In the genomic region with DNA sequence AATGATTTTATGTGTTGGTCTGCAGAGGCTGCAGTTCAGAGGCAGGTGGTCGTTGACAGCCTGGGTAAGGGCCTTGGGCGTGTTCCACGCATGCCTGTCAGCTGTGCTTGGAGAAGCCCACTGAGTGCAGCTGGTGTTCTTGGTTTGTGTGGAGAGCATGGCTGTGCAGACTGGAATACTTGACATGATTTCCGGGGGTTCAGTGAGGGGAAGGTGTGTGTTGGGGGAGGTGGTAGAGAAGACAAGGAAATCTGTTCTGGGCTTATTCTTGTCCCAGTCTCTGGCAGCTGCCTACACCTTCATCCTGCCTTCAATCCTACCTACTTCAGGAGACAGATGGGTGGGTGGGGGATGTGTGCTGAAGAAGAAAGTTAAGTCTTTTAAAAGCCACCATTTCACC, we compare ENCODE assay signal across 8 mouse cellular contexts. TPM values are rescaled to one million over a fixed set of nuclear protein-coding genes. Genes with fewer than 3 reads are reported as not detected.
A peak's percentile ranks its signal among the peaks of the same experiment; 100 is the strongest.
DNase-seq lines count a peak whose midpoint lies in the region; ATAC-seq lines count a peak whose summit lies in the region.

No protein-coding gene starts in this region.

- 53% methylated on average over 4 of the region's 4 CpGs for WGBS in embryonic facial prominence, embryonic 14.5 days
- 83% methylated on average over 4 of the region's 4 CpGs for WGBS in embryonic facial prominence, embryonic 10.5 days
- 87% methylated on average over 4 of the region's 4 CpGs for WGBS in midbrain, embryonic 11.5 days
- WGBS in midbrain, embryonic 15.5 days, result 81% methylated on average over 4 of the region's 4 CpGs

- H3K27ac ChIP-seq in embryonic facial prominence, embryonic 14.5 days (replicated peaks; ENCODE audit: low read depth, low read length), result 0 out of 2 replicates have a peak overlapping the region, but pooled peaks have one; percentile 33
- no peak overlapping the region for H3K27ac ChIP-seq in embryonic facial prominence, embryonic 10.5 days (replicated peaks)
- H3K27ac ChIP-seq in midbrain, embryonic 11.5 days (ENCODE audit: low read depth, low read length), result no peak overlapping the region
- no peak overlapping the region for H3K27ac ChIP-seq in midbrain, embryonic 15.5 days

- no peak overlapping the region for H3K4me2 ChIP-seq in embryonic facial prominence, embryonic 14.5 days (ENCODE audit: low read depth, low read length)
- no peak overlapping the region for H3K4me2 ChIP-seq in midbrain, embryonic 11.5 days
- H3K4me2 ChIP-seq in midbrain, embryonic 15.5 days, result no peak overlapping the region

- H3K9me3 ChIP-seq in embryonic facial prominence, embryonic 14.5 days (ENCODE audit: control insufficient read depth, low read length), result no peaks in the 10 kb centered on the region
- H3K9me3 ChIP-seq in embryonic facial prominence, embryonic 10.5 days, result no peaks in the 10 kb centered on the region
- H3K9me3 ChIP-seq in midbrain, embryonic 11.5 days (ENCODE audit: control insufficient read depth, low read length), result no peaks in the 10 kb centered on the region
- no peaks in the 10 kb centered on the region for H3K9me3 ChIP-seq in midbrain, embryonic 15.5 days

- H3K4me1 ChIP-seq in embryonic facial prominence, embryonic 14.5 days (ENCODE audit: control insufficient read depth, insufficient read depth, low read length), result peaks cover 31% of the 10 kb centered on the region
- peaks cover 38% of the 10 kb centered on the region for H3K4me1 ChIP-seq in embryonic facial prominence, embryonic 10.5 days
- peaks cover under 1% of the 10 kb centered on the region; the same call in 1 of the 2 replicates for H3K4me1 ChIP-seq in midbrain, embryonic 11.5 days (ENCODE audit: control insufficient read depth, insufficient read depth, low read length)
- H3K4me1 ChIP-seq in midbrain, embryonic 15.5 days, result peaks cover 23% of the 10 kb centered on the region

- H3K9ac ChIP-seq in embryonic facial prominence, embryonic 14.5 days (ENCODE audit: low read depth, low read length), result no peak overlapping the region
- H3K9ac ChIP-seq in midbrain, embryonic 11.5 days (ENCODE audit: low read length), result no peak overlapping the region
- H3K9ac ChIP-seq in midbrain, embryonic 15.5 days, result no peak overlapping the region

- H3K27me3 ChIP-seq in embryonic facial prominence, embryonic 14.5 days (replicated peaks; ENCODE audit: control insufficient read depth, insufficient read depth, low read length), result no peaks in the 10 kb centered on the region
- H3K27me3 ChIP-seq in embryonic facial prominence, embryonic 10.5 days (replicated peaks; ENCODE audit: low read depth, poor library complexity, severe bottlenecking), result no peaks in the 10 kb centered on the region
- no peaks in the 10 kb centered on the region for H3K27me3 ChIP-seq in midbrain, embryonic 11.5 days (ENCODE audit: control insufficient read depth, insufficient read depth, low read length)
- no peaks in the 10 kb centered on the region for H3K27me3 ChIP-seq in midbrain, embryonic 15.5 days (replicated peaks)

- no peak for DNase-seq in embryonic facial prominence, embryonic 14.5 days (ENCODE audit: low spot score)
- DNase-seq in embryonic facial prominence, embryonic 10.5 days (ENCODE audit: low spot score), result no peak
- DNase-seq in midbrain, embryonic 11.5 days (ENCODE audit: low spot score, missing footprints), result peak; percentile 45
- peak; percentile 80 for DNase-seq in layer of hippocampus, adult 9-11 months
- peak; percentile 79 to 86 for DNase-seq in right cerebral cortex, postnatal 10 days (ENCODE audit: low spot score in 2 of 2)
- no peak for DNase-seq in embryo, embryonic 10 days (ENCODE audit: low spot score)
- no peak for DNase-seq in lung, postnatal 14 days

- no peak for ATAC-seq in embryonic facial prominence, embryonic 14.5 days (ENCODE audit: low read depth)
- no peak for ATAC-seq in midbrain, embryonic 11.5 days (ENCODE audit: low FRiP score)
- no peak for ATAC-seq in midbrain, embryonic 15.5 days (replicated peaks)

- H3K36me3 ChIP-seq in embryonic facial prominence, embryonic 14.5 days (ENCODE audit: control insufficient read depth, insufficient read depth, low read length), result 0 out of 2 replicates have a peak, but pooled peaks cover 9% of the 10 kb centered on the region
- H3K36me3 ChIP-seq in embryonic facial prominence, embryonic 10.5 days (replicated peaks), result peaks cover 12% of the 10 kb centered on the region
- no peaks in the 10 kb centered on the region for H3K36me3 ChIP-seq in midbrain, embryonic 11.5 days (ENCODE audit: control insufficient read depth, insufficient read depth, low read length)
- H3K36me3 ChIP-seq in midbrain, embryonic 15.5 days (replicated peaks), result no peaks in the 10 kb centered on the region

- H3K4me3 ChIP-seq in embryonic facial prominence, embryonic 14.5 days (ENCODE audit: low read depth, low read length), result no peak overlapping the region
- no peak overlapping the region for H3K4me3 ChIP-seq in embryonic facial prominence, embryonic 10.5 days
- H3K4me3 ChIP-seq in midbrain, embryonic 11.5 days (ENCODE audit: low read depth, low read length), result no peak overlapping the region
- H3K4me3 ChIP-seq in midbrain, embryonic 15.5 days, result no peak overlapping the region

RNA-seq across cellular contexts. Expression of gene Akt2, which starts 10.3 kb away (rescaled TPM):
- polyA plus RNA-seq in embryonic facial prominence, embryonic 14.5 days (2014; fragmentation: Nextera tagmentation; extraction: Ambion mirVana), result 114 and 123 TPM in 2 replicates
- 95.3 and 101 TPM in 2 replicates for polyA plus RNA-seq in embryonic facial prominence, embryonic 10.5 days (2016; fragmentation: Nextera tagmentation; extraction: Ambion mirVana)
- 62.6 and 69.0 TPM in 2 replicates for polyA plus RNA-seq in midbrain, embryonic 11.5 days (2014; fragmentation: Nextera tagmentation; extraction: Ambion mirVana)
- 60.8 and 66.1 TPM in 2 replicates for polyA plus RNA-seq in midbrain, embryonic 15.5 days (2015; fragmentation: Nextera tagmentation; extraction: Ambion mirVana)

RNA-seq across cellular contexts. Expression of gene 2310022A10Rik, which starts 48.6 kb away (rescaled TPM):
- 28.7 and 32.7 TPM in 2 replicates for polyA plus RNA-seq in embryonic facial prominence, embryonic 14.5 days (2014; fragmentation: Nextera tagmentation; extraction: Ambion mirVana)
- 40.8 and 41.1 TPM in 2 replicates for polyA plus RNA-seq in embryonic facial prominence, embryonic 10.5 days (2016; fragmentation: Nextera tagmentation; extraction: Ambion mirVana)
- 24.6 and 26.5 TPM in 2 replicates for polyA plus RNA-seq in midbrain, embryonic 11.5 days (2014; fragmentation: Nextera tagmentation; extraction: Ambion mirVana)
- polyA plus RNA-seq in midbrain, embryonic 15.5 days (2015; fragmentation: Nextera tagmentation; extraction: Ambion mirVana), result 38.7 and 40.5 TPM in 2 replicates

RNA-seq across cellular contexts. Expression of gene Pld3, which starts 48.6 kb away (rescaled TPM):
- 111 TPM in 2 replicates for polyA plus RNA-seq in embryonic facial prominence, embryonic 14.5 days (2014; fragmentation: Nextera tagmentation; extraction: Ambion mirVana)
- 40.5 and 41.4 TPM in 2 replicates for polyA plus RNA-seq in embryonic facial prominence, embryonic 10.5 days (2016; fragmentation: Nextera tagmentation; extraction: Ambion mirVana)
- polyA plus RNA-seq in midbrain, embryonic 11.5 days (2014; fragmentation: Nextera tagmentation; extraction: Ambion mirVana), result 62.5 and 63.5 TPM in 2 replicates
- polyA plus RNA-seq in midbrain, embryonic 15.5 days (2015; fragmentation: Nextera tagmentation; extraction: Ambion mirVana), result 156 and 157 TPM in 2 replicates

RNA-seq across cellular contexts. Expression of gene Ttc9b, which starts 52.1 kb away (rescaled TPM):
- polyA plus RNA-seq in embryonic facial prominence, embryonic 14.5 days (2014; fragmentation: Nextera tagmentation; extraction: Ambion mirVana), result 3.8 and 4.6 TPM in 2 replicates
- polyA plus RNA-seq in embryonic facial prominence, embryonic 10.5 days (2016; fragmentation: Nextera tagmentation; extraction: Ambion mirVana), result 1.6 and 1.9 TPM in 2 replicates
- polyA plus RNA-seq in midbrain, embryonic 11.5 days (2014; fragmentation: Nextera tagmentation; extraction: Ambion mirVana), result 9.3 and 10.2 TPM in 2 replicates
- 71.9 and 74.4 TPM in 2 replicates for polyA plus RNA-seq in midbrain, embryonic 15.5 days (2015; fragmentation: Nextera tagmentation; extraction: Ambion mirVana)

Comparison
In these comparisons a context has a peak if more than half of its experiments do, and no peak if none do; other contexts are left out.
1. DNase-seq: peak in midbrain, embryonic 11.5 days (single experiment), layer of hippocampus, adult 9-11 months (single experiment) and right cerebral cortex, postnatal 10 days (2 of 2); none in embryonic facial prominence, embryonic 14.5 days (single experiment), embryonic facial prominence, embryonic 10.5 days (single experiment), embryo, embryonic 10 days (single experiment) and lung, postnatal 14 days (single experiment).